Mouse (Mus musculus): ENCODE results near the gene Stxbp5. TPM values are rescaled to one million over a fixed set of nuclear protein-coding genes. Genes with fewer than 3 reads are reported as not detected.

The Stxbp5 gene
- polyA plus RNA-seq, 1 experiment from 2014 or later, result 7.9 TPM

GRCm38 (mm10) chr10:9794429-9794828, 106.5 kb downstream of the Stxbp5 start:
- Histone ChIP-seq H3K27ac (ENCODE audit: low read depth, low read length) (no peak overlapping the region), H3K36me3 (ENCODE audit: control insufficient read depth, insufficient read depth, low read length) (peaks cover 12% of the 10 kb centered on the region), H3K4me2 (ENCODE audit: low read length) (no peak overlapping the region), H3K4me3 (ENCODE audit: low read length) (no peak overlapping the region), H3K9me3 (ENCODE audit: control insufficient read depth, low read length) (no peaks in the 10 kb centered on the region), H3K4me1 (ENCODE audit: control insufficient read depth, insufficient read depth, low read depth, low read length) (no peaks in the 10 kb centered on the region), H3K9ac (ENCODE audit: low read depth, low read length) (no peak overlapping the region), H3K27me3 (replicated peaks; ENCODE audit: control insufficient read depth, insufficient read depth, low read length) (no peaks in the 10 kb centered on the region)
- no peak for ATAC-seq

GRCm38 (mm10) chr10:9790947-9791346, 109.9 kb downstream of the Stxbp5 start:
- no peak for ATAC-seq
- no peak overlapping the region for H3K9ac ChIP-seq (ENCODE audit: low read depth, low read length)
- H3K4me2 ChIP-seq (ENCODE audit: low read length), result no peak overlapping the region
- H3K27me3 ChIP-seq (replicated peaks; ENCODE audit: control insufficient read depth, insufficient read depth, low read length), result no peaks in the 10 kb centered on the region
- H3K4me1 ChIP-seq (ENCODE audit: control insufficient read depth, insufficient read depth, low read depth, low read length), result no peaks in the 10 kb centered on the region
- no peaks in the 10 kb centered on the region for H3K9me3 ChIP-seq (ENCODE audit: control insufficient read depth, low read length)
- no peak overlapping the region for H3K4me3 ChIP-seq (ENCODE audit: low read length)
- 93% methylated on average over 3 of the region's 3 CpGs for WGBS
- no peak overlapping the region for H3K27ac ChIP-seq (ENCODE audit: low read depth, low read length)
- H3K36me3 ChIP-seq (ENCODE audit: control insufficient read depth, insufficient read depth, low read length), result peaks cover 7% of the 10 kb centered on the region

- Histone ChIP-seq H3K36me3 (ENCODE audit: control insufficient read depth, insufficient read depth, low read length) (peaks cover 7% of the 10 kb centered on the region), H3K4me2 (ENCODE audit: low read length) (no peak overlapping the region), H3K27ac (ENCODE audit: low read depth, low read length) (no peak overlapping the region), H3K4me3 (ENCODE audit: low read length) (no peak overlapping the region), H3K27me3 (replicated peaks; ENCODE audit: control insufficient read depth, insufficient read depth, low read length) (no peaks in the 10 kb centered on the region), H3K4me1 (ENCODE audit: control insufficient read depth, insufficient read depth, low read depth, low read length) (no peaks in the 10 kb centered on the region), H3K9me3 (ENCODE audit: control insufficient read depth, low read length) (no peaks in the 10 kb centered on the region), H3K9ac (ENCODE audit: low read depth, low read length) (no peak overlapping the region)
- WGBS, result 87% methylated on average over 11 of the region's 11 CpGs
- ATAC-seq, result no peak
These were observed 114.4 kb downstream of the Stxbp5 start for GRCm38 (mm10) chr10:9786461-9786860.

- ATAC-seq, result no peak
- WGBS, result 84% methylated on average over 6 of the region's 6 CpGs
These were observed 115.2 kb downstream of the Stxbp5 start for GRCm38 (mm10) chr10:9785651-9786050.

GRCm38 (mm10) chr10:9779864-9780263, 121.0 kb downstream of the Stxbp5 start:
- Histone ChIP-seq H3K36me3 (ENCODE audit: control insufficient read depth, insufficient read depth, low read length) (no peaks in the 10 kb centered on the region), H3K27me3 (replicated peaks; ENCODE audit: control insufficient read depth, insufficient read depth, low read length) (no peaks in the 10 kb centered on the region), H3K4me1 (ENCODE audit: control insufficient read depth, insufficient read depth, low read depth, low read length) (no peaks in the 10 kb centered on the region), H3K9me3 (ENCODE audit: control insufficient read depth, low read length) (no peaks in the 10 kb centered on the region), H3K4me2 (ENCODE audit: low read length) (no peak overlapping the region), H3K27ac (ENCODE audit: low read depth, low read length) (no peak overlapping the region), H3K9ac (ENCODE audit: low read depth, low read length) (no peak overlapping the region), H3K4me3 (ENCODE audit: low read length) (no peak overlapping the region)
- WGBS, result 52% methylated on average over 4 of the region's 4 CpGs
- ATAC-seq, result no peak

More at GRCm38 (mm10) chr10:9785651-9786050, 115.2 kb downstream of the Stxbp5 start:
- Histone ChIP-seq H3K27me3 (replicated peaks; ENCODE audit: control insufficient read depth, insufficient read depth, low read length) (no peaks in the 10 kb centered on the region), H3K9me3 (ENCODE audit: control insufficient read depth, low read length) (no peaks in the 10 kb centered on the region), H3K36me3 (ENCODE audit: control insufficient read depth, insufficient read depth, low read length) (peaks cover 7% of the 10 kb centered on the region; the same call in 1 of the 2 replicates), H3K4me3 (ENCODE audit: low read length) (no peak overlapping the region), H3K4me1 (ENCODE audit: control insufficient read depth, insufficient read depth, low read depth, low read length) (no peaks in the 10 kb centered on the region), H3K4me2 (ENCODE audit: low read length) (no peak overlapping the region), H3K9ac (ENCODE audit: low read depth, low read length) (no peak overlapping the region), H3K27ac (ENCODE audit: low read depth, low read length) (no peak overlapping the region)

- Histone ChIP-seq H3K4me2 (ENCODE audit: low read length) (no peak overlapping the region), H3K4me3 (ENCODE audit: low read length) (no peak overlapping the region), H3K9ac (ENCODE audit: low read depth, low read length) (no peak overlapping the region), H3K36me3 (ENCODE audit: control insufficient read depth, insufficient read depth, low read length) (no peaks in the 10 kb centered on the region), H3K9me3 (ENCODE audit: control insufficient read depth, low read length) (no peaks in the 10 kb centered on the region), H3K27ac (ENCODE audit: low read depth, low read length) (no peak overlapping the region), H3K4me1 (ENCODE audit: control insufficient read depth, insufficient read depth, low read depth, low read length) (no peaks in the 10 kb centered on the region), H3K27me3 (replicated peaks; ENCODE audit: control insufficient read depth, insufficient read depth, low read length) (no peaks in the 10 kb centered on the region)
- WGBS, result 58% methylated on average over 12 of the region's 12 CpGs
- no peak for ATAC-seq
These were observed 130.6 kb downstream of the Stxbp5 start for GRCm38 (mm10) chr10:9770261-9770660.

- Histone ChIP-seq H3K9ac (ENCODE audit: low read depth, low read length) (no peak overlapping the region), H3K4me2 (ENCODE audit: low read length) (no peak overlapping the region), H3K9me3 (ENCODE audit: control insufficient read depth, low read length) (no peaks in the 10 kb centered on the region), H3K36me3 (ENCODE audit: control insufficient read depth, insufficient read depth, low read length) (peaks cover 11% of the 10 kb centered on the region), H3K27me3 (replicated peaks; ENCODE audit: control insufficient read depth, insufficient read depth, low read length) (no peaks in the 10 kb centered on the region), H3K4me1 (ENCODE audit: control insufficient read depth, insufficient read depth, low read depth, low read length) (no peaks in the 10 kb centered on the region), H3K27ac (ENCODE audit: low read depth, low read length) (no peak overlapping the region), H3K4me3 (ENCODE audit: low read length) (no peak overlapping the region)
- ATAC-seq, result no peak
- WGBS, result 91% methylated on average over 5 of the region's 5 CpGs
These were observed 137.0 kb downstream of the Stxbp5 start for GRCm38 (mm10) chr10:9763831-9764230.

- H3K9me3 ChIP-seq (ENCODE audit: control insufficient read depth, low read length), result no peaks in the 10 kb centered on the region
- H3K4me1 ChIP-seq (ENCODE audit: control insufficient read depth, insufficient read depth, low read depth, low read length), result no peaks in the 10 kb centered on the region
- H3K27me3 ChIP-seq (replicated peaks; ENCODE audit: control insufficient read depth, insufficient read depth, low read length), result no peaks in the 10 kb centered on the region
- no peak overlapping the region for H3K9ac ChIP-seq (ENCODE audit: low read depth, low read length)
- no peak for ATAC-seq
- H3K27ac ChIP-seq (ENCODE audit: low read depth, low read length), result no peak overlapping the region
- no peak overlapping the region for H3K4me3 ChIP-seq (ENCODE audit: low read length)
- H3K36me3 ChIP-seq (ENCODE audit: control insufficient read depth, insufficient read depth, low read length), result peaks cover 11% of the 10 kb centered on the region
- H3K4me2 ChIP-seq (ENCODE audit: low read length), result no peak overlapping the region
- 84% methylated on average over 8 of the region's 8 CpGs for WGBS
These were observed 140.6 kb downstream of the Stxbp5 start for GRCm38 (mm10) chr10:9760264-9760663.

- 67% methylated on average over 6 of the region's 6 CpGs for WGBS
- H3K9ac ChIP-seq (ENCODE audit: low read depth, low read length), result no peak overlapping the region
- H3K4me1 ChIP-seq (ENCODE audit: control insufficient read depth, insufficient read depth, low read depth, low read length), result no peaks in the 10 kb centered on the region
- H3K4me3 ChIP-seq (ENCODE audit: low read length), result no peak overlapping the region
- no peaks in the 10 kb centered on the region for H3K9me3 ChIP-seq (ENCODE audit: control insufficient read depth, low read length)
- no peak overlapping the region for H3K4me2 ChIP-seq (ENCODE audit: low read length)
- H3K36me3 ChIP-seq (ENCODE audit: control insufficient read depth, insufficient read depth, low read length), result peaks cover 2% of the 10 kb centered on the region; the same call in 1 of the 2 replicates
- ATAC-seq, result no peak
- H3K27me3 ChIP-seq (replicated peaks; ENCODE audit: control insufficient read depth, insufficient read depth, low read length), result no peaks in the 10 kb centered on the region
- H3K27ac ChIP-seq (ENCODE audit: low read depth, low read length), result no peak overlapping the region
These were observed 144.3 kb downstream of the Stxbp5 start for GRCm38 (mm10) chr10:9756546-9756945.

Measured in hindbrain, embryonic 16.5 days (tissue).